Mouse (Mus musculus): ENCODE measurements at regions not wholly inside any gene's neighbourhood (a gene's known extent, or its start where the extent isn't known, plus 50 kb on each side); places are given as distances from the start of the nearest gene placed in this dataset.

DNA sequence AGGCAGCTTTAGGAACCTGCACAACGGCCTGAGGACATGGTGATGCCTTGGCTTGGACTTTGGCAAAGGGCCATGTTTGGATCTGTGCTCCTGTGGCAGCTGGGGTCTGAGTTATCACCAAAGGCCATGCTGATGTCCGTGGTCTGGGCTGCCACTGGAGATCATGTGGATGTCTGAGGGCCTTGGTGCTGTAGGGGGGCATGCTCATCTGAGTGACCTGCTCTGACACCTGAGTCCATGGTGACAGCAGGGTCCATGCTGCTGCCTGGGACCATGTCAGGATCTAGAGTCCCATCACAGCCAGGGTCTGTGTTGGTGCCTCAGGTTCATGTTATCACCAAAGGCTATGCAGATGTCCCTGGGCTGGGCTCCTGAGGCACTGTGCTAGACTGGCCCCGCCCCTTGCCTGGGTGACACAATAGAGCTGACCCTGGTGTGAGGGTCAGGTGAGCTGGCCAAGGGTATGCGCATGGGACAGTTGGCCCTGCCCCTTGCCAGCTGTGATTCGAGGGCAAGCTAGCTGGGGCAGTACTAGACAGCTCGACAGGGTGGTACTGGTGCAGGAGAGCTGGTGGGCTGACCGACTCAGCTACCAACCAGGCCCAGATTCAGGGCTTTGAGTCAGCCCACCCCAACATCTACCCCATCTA, 77.0 kb upstream of the Rcn1 start:
- TF ChIP-seq CTCF (IDR thresholded peaks at IDR 0.05; ENCODE audit: borderline replicate concordance, insufficient read depth, low read depth, low read length): no peak
- no peak for TF ChIP-seq POLR2A (IDR thresholded peaks at IDR 0.05; ENCODE audit: borderline replicate concordance, insufficient read depth, low read length)

Data from cerebellum, adult 2 months (tissue).